Mouse (Mus musculus): Measurements from ENCODE around the gene Rhbdf2. TPM values are rescaled to one million over a fixed set of nuclear protein-coding genes. Genes with fewer than 3 reads are reported as not detected.

The Rhbdf2 gene
- polyA plus RNA-seq (2017; shearing (Covaris generic)), result 26.2 TPM

GRCm38 (mm10) chr11:116626299-116627071 lies at the start of gene Rhbdf2:
Rhbdf2 (minus strand) TSS chr11:116627019.

GRCm38 (mm10) chr11:116654255-116654821 lies 27.5 kb upstream of the Rhbdf2 start, which contains the start of gene Cygb:
Cygb (minus strand) TSS chr11:116654313.

GRCm38 (mm10) chr11:116653234-116653633 lies 26.4 kb upstream of the Rhbdf2 start, which contains the start of gene Prcd:
Prcd (plus strand) TSS chr11:116653534.

GRCm38 (mm10) chr11:116586310-116586709 lies 40.5 kb downstream of the Rhbdf2 start, which contains the start of gene Aanat:
Aanat (plus strand) TSS chr11:116586432.

GRCm38 (mm10) chr11:116581376-116581814 lies 45.4 kb downstream of the Rhbdf2 start, which contains the start of gene Ube2o:
Ube2o (minus strand) TSS chr11:116581447.

Other genes starting within 250 kb of the Rhbdf2 start
- gene Rnf157, start 214.0 kb downstream of the Rhbdf2 start, polyA plus RNA-seq (2017; shearing (Covaris generic)), result 134 TPM
- gene Ubald2, start 192.9 kb downstream of the Rhbdf2 start, polyA plus RNA-seq (2017; shearing (Covaris generic)), result 1,050 TPM
- 0.45 TPM for gene Qrich2, start 160.8 kb downstream of the Rhbdf2 start, polyA plus RNA-seq (2017; shearing (Covaris generic))
- 129 TPM for gene Prpsap1, start 132.8 kb downstream of the Rhbdf2 start, polyA plus RNA-seq (2017; shearing (Covaris generic))
- gene Sphk1, start 96.1 kb downstream of the Rhbdf2 start, polyA plus RNA-seq (2017; shearing (Covaris generic)), result 1.6 TPM
- 16.3 TPM for gene Ube2o, start 45.6 kb downstream of the Rhbdf2 start, polyA plus RNA-seq (2017; shearing (Covaris generic))
- 0.28 TPM for gene Aanat, start 40.6 kb downstream of the Rhbdf2 start, polyA plus RNA-seq (2017; shearing (Covaris generic))
- gene Prcd, start 26.5 kb upstream of the Rhbdf2 start, polyA plus RNA-seq (2017; shearing (Covaris generic)), result not detected
- not detected for gene Cygb, start 27.3 kb upstream of the Rhbdf2 start, polyA plus RNA-seq (2017; shearing (Covaris generic))
- gene St6galnac1, start 148.5 kb upstream of the Rhbdf2 start, polyA plus RNA-seq (2017; shearing (Covaris generic)), result 2.9 TPM
- not detected for gene Mxra7, start 201.0 kb upstream of the Rhbdf2 start, polyA plus RNA-seq (2017; shearing (Covaris generic))
- 130 TPM for gene Mettl23, start 216.3 kb upstream of the Rhbdf2 start, polyA plus RNA-seq (2017; shearing (Covaris generic))
- 95.3 TPM for gene Jmjd6, start 216.4 kb upstream of the Rhbdf2 start, polyA plus RNA-seq (2017; shearing (Covaris generic))
- gene Mfsd11, start 225.4 kb upstream of the Rhbdf2 start, polyA plus RNA-seq (2017; shearing (Covaris generic)), result 15.8 TPM
- gene Srsf2, start 226.1 kb upstream of the Rhbdf2 start, polyA plus RNA-seq (2017; shearing (Covaris generic)), result 350 TPM

Measured in effector memory CD4-positive, alpha-beta T cell, adult 7 months (primary cell).